Mouse (Mus musculus): ENCODE results near the gene Fyn. TPM values are rescaled to one million over a fixed set of nuclear protein-coding genes. Genes with fewer than 3 reads are reported as not detected.

Fyn gene
- polyA plus RNA-seq, 1 experiment = 76.1 TPM

DNA sequence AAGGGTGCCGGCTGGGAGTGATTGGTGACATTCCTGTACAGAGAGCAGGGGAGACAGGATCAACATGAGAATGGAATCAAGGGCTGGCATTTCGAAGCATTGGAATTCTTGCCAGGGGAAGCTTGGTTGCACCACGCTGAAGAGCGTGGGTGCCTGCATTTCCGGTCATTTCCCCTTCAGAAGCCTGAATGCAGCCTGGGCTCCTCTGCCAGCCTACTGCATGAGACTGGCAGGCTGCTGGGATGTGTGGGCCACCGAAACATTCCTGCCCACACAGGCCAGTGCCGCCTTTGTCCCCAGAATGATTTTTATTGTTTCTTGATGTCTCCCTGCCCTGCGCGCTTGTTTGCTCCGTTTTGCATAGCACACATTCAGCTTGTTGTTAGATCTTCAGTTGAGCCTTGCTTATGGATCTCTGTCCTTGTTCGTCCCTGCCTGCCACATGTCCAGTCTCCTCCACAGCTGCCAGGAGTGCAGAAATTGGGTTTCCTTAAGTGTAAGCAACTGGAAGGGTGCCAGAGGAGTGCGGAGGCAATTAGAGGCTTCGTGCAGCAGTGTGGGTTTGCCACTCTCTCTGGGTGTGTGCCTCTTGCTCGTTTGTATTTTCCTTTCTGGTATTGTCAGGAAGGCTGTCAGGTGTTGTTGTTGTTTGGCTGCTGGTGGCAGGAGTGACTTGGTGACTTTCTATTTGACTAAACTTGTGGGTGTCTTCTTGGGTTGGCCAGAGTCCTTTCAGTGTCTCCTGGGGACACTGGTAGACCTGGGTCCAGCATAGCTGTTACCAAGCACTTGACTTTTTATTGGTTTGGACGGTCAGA lies 103.3 kb downstream of the Fyn start:
- no peaks in the 10 kb centered on the region for H3K27me3 ChIP-seq (ENCODE audit: control insufficient read depth, insufficient read depth, low read length)
- no peak overlapping the region for H3K4me3 ChIP-seq (ENCODE audit: control insufficient read depth, insufficient read depth, low read length)
- TF ChIP-seq POLR2A (IDR thresholded peaks at IDR 0.05; ENCODE audit: control insufficient read depth, extremely low read depth, insufficient read depth, low read length, poor library complexity) (no peak), CTCF (IDR thresholded peaks at IDR 0.05; ENCODE audit: borderline replicate concordance, control insufficient read depth, extremely low read depth, insufficient read depth, low read length, poor library complexity) (no peak)
- no peak overlapping the region for H3K27ac ChIP-seq (ENCODE audit: control insufficient read depth, insufficient read depth, low read length)
- no peaks in the 10 kb centered on the region for H3K36me3 ChIP-seq (ENCODE audit: control insufficient read depth, insufficient read depth, low read length)
- WGBS = 75% methylated on average over 15 of the region's 15 CpGs
- no peak for DNase-seq
- peaks cover 30% of the 10 kb centered on the region for H3K4me1 ChIP-seq (replicated peaks; ENCODE audit: control insufficient read depth, insufficient read depth, low read length)

DNA sequence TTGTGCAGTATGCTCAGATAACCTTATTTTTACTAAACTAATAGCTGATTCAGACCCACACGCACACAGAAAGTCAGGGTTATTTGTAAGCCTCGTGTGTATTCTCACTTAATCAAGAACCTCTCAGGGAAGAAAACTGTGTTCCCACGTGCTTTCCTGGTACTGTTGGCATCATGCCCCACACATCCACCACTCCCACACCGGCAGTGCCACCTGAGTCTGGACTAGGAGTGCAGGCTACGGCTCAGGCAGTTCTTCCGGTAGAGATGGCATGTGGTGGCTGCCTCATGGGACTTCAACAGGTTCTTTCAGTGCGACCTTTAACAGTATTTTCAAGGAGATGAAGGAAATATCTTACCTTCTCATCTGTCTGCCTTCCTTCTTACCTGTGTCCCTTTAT lies 104.3 kb downstream of the Fyn start:
- WGBS = 90% methylated on average over 7 of the region's 7 CpGs
- Histone ChIP-seq H3K4me1 (replicated peaks; ENCODE audit: control insufficient read depth, insufficient read depth, low read length) (peaks cover 22% of the 10 kb centered on the region), H3K27ac (ENCODE audit: control insufficient read depth, insufficient read depth, low read length) (no peak overlapping the region), H3K4me3 (ENCODE audit: control insufficient read depth, insufficient read depth, low read length) (no peak overlapping the region), H3K27me3 (ENCODE audit: control insufficient read depth, insufficient read depth, low read length) (no peaks in the 10 kb centered on the region), H3K36me3 (ENCODE audit: control insufficient read depth, insufficient read depth, low read length) (no peaks in the 10 kb centered on the region)
- TF ChIP-seq CTCF (IDR thresholded peaks at IDR 0.05; ENCODE audit: borderline replicate concordance, control insufficient read depth, extremely low read depth, insufficient read depth, low read length, poor library complexity) = no peak
- no peak for TF ChIP-seq POLR2A (IDR thresholded peaks at IDR 0.05; ENCODE audit: control insufficient read depth, extremely low read depth, insufficient read depth, low read length, poor library complexity)
- DNase-seq = no peak

DNA sequence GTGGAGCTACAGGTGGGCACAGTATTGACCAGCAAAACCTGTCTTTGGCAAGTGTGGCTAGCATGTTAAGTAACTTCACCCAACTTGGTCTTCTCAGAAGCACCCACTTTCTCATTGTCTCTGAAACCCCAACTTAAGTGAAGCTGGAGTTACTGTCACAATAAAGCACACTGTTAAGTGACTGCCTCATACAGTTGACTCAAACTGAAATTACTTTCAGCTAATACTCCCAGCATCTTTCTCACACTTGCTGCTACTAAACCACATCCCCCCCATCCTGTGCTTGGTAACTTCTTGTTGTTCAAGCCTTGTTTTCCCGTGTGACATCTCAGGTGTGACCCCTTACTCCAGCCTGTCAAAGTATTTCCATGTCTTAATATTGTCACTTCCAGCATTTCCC lies 110.7 kb downstream of the Fyn start:
- H3K36me3 ChIP-seq (ENCODE audit: control insufficient read depth, insufficient read depth, low read length) = no peaks in the 10 kb centered on the region
- no peak overlapping the region for H3K27ac ChIP-seq (ENCODE audit: control insufficient read depth, insufficient read depth, low read length)
- H3K4me1 ChIP-seq (replicated peaks; ENCODE audit: control insufficient read depth, insufficient read depth, low read length) = peaks cover 8% of the 10 kb centered on the region
- DNase-seq = no peak
- no peaks in the 10 kb centered on the region for H3K27me3 ChIP-seq (ENCODE audit: control insufficient read depth, insufficient read depth, low read length)
- WGBS = 22% methylated on average over 1 of the region's 1 CpGs
- TF ChIP-seq POLR2A (IDR thresholded peaks at IDR 0.05; ENCODE audit: control insufficient read depth, extremely low read depth, insufficient read depth, low read length, poor library complexity) = no peak
- TF ChIP-seq CTCF (IDR thresholded peaks at IDR 0.05; ENCODE audit: borderline replicate concordance, control insufficient read depth, extremely low read depth, insufficient read depth, low read length, poor library complexity) = no peak
- no peak overlapping the region for H3K4me3 ChIP-seq (ENCODE audit: control insufficient read depth, insufficient read depth, low read length)

DNA sequence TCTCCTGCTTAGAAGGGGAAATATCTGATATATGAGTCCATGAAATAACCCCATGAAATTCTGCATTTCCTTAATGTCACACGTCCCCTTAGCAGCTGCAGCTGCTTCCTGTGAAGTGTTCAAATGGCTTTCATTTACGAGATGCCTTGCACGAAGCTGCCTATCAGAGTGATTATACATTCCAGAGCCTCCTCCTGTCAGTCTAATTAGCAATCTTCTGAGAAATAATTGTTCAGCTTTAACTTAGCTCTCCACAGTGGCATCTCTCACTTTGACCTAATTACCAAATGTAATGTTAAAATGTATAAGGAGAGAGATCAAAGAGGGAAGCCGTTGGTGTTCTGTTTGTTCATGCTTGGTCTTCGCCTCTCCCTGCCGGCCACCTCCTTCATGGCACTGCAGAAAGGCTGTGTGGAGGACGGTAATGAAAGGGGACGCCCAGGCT lies 115.7 kb downstream of the Fyn start:
- Histone ChIP-seq H3K4me3 (ENCODE audit: control insufficient read depth, insufficient read depth, low read length) (no peak overlapping the region), H3K27me3 (ENCODE audit: control insufficient read depth, insufficient read depth, low read length) (no peaks in the 10 kb centered on the region), H3K4me1 (replicated peaks; ENCODE audit: control insufficient read depth, insufficient read depth, low read length) (peaks cover 44% of the 10 kb centered on the region), H3K36me3 (ENCODE audit: control insufficient read depth, insufficient read depth, low read length) (no peaks in the 10 kb centered on the region), H3K27ac (ENCODE audit: control insufficient read depth, insufficient read depth, low read length) (peak overlapping the region; percentile 74)
- TF ChIP-seq CTCF (IDR thresholded peaks at IDR 0.05; ENCODE audit: borderline replicate concordance, control insufficient read depth, extremely low read depth, insufficient read depth, low read length, poor library complexity) (no peak), POLR2A (IDR thresholded peaks at IDR 0.05; ENCODE audit: control insufficient read depth, extremely low read depth, insufficient read depth, low read length, poor library complexity) (no peak)
- DNase-seq = peak; percentile 28
- WGBS = 9% methylated on average over 8 of the region's 8 CpGs

DNA sequence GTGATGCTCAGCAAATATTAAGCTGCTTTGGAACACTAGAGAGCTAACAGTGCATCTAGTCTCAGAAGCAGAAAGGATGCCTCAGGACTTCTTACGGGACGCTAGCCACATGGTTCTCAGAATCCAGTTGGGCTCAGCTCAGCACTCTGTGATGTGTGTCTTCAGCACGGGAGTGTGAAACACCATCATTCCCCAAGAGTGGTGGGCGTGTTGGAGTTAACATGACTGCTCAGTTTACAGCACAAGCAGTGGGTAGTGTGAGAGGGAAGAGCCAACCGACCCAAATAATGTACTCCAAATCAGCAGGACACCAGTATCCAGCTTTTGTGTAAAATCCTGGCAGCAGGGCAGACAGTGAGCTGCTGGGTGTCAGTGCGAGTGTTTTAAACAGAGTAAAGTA lies 116.2 kb downstream of the Fyn start:
- DNase-seq = no peak
- Histone ChIP-seq H3K4me3 (ENCODE audit: control insufficient read depth, insufficient read depth, low read length) (no peak overlapping the region), H3K4me1 (replicated peaks; ENCODE audit: control insufficient read depth, insufficient read depth, low read length) (peaks cover 45% of the 10 kb centered on the region), H3K27ac (ENCODE audit: control insufficient read depth, insufficient read depth, low read length) (peak overlapping the region; percentile 74), H3K27me3 (ENCODE audit: control insufficient read depth, insufficient read depth, low read length) (no peaks in the 10 kb centered on the region), H3K36me3 (ENCODE audit: control insufficient read depth, insufficient read depth, low read length) (no peaks in the 10 kb centered on the region)
- WGBS = 79% methylated on average over 6 of the region's 6 CpGs
- no peak for TF ChIP-seq CTCF (IDR thresholded peaks at IDR 0.05; ENCODE audit: borderline replicate concordance, control insufficient read depth, extremely low read depth, insufficient read depth, low read length, poor library complexity)

DNA sequence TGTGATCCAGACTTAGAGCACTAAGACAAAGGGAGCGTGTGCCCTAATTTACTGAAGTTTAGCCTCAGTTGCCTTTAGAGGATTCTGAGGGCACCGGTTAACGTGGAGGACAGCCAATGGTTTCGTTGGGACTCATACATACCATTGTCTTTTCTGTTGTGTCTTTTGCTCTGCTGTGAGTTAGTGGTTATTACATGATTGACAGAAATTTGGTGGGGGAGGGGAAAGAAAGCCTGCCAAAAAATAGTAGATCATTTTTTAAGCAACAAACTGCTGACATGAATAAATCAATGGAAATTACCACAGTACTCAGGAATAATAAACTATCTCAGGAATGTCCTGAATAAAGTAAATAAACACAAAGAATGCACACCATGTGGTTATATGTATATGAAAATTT lies 117.3 kb downstream of the Fyn start:
- TF ChIP-seq CTCF (IDR thresholded peaks at IDR 0.05; ENCODE audit: borderline replicate concordance, control insufficient read depth, extremely low read depth, insufficient read depth, low read length, poor library complexity) = no peak
- TF ChIP-seq POLR2A (IDR thresholded peaks at IDR 0.05; ENCODE audit: control insufficient read depth, extremely low read depth, insufficient read depth, low read length, poor library complexity) = no peak
- H3K27ac ChIP-seq (ENCODE audit: control insufficient read depth, insufficient read depth, low read length) = no peak overlapping the region
- peaks cover 54% of the 10 kb centered on the region for H3K4me1 ChIP-seq (replicated peaks; ENCODE audit: control insufficient read depth, insufficient read depth, low read length)
- H3K27me3 ChIP-seq (ENCODE audit: control insufficient read depth, insufficient read depth, low read length) = no peaks in the 10 kb centered on the region
- no peaks in the 10 kb centered on the region for H3K36me3 ChIP-seq (ENCODE audit: control insufficient read depth, insufficient read depth, low read length)
- no peak overlapping the region for H3K4me3 ChIP-seq (ENCODE audit: control insufficient read depth, insufficient read depth, low read length)
- no peak for DNase-seq
- 97% methylated on average over 4 of the region's 4 CpGs for WGBS
